Mouse (Mus musculus) kidney, adult 9 months (tissue): ENCODE data around the gene Ppp2r5e.
"Not testable (repeated sequence)": the region's sequence is repeated elsewhere in the genome, so short reads cannot be mapped to it uniquely, and the experiment has no call there.

Source experiments
- DNase-seq: peaks from one replicate; pipeline ENCODE4 v3.0.0; 2022

Ppp2r5e gene

GRCm38 (mm10) chr12:75482781-75483180 lies 113.3 kb downstream of the Ppp2r5e start:
- DNase-seq = no peak

DNA sequence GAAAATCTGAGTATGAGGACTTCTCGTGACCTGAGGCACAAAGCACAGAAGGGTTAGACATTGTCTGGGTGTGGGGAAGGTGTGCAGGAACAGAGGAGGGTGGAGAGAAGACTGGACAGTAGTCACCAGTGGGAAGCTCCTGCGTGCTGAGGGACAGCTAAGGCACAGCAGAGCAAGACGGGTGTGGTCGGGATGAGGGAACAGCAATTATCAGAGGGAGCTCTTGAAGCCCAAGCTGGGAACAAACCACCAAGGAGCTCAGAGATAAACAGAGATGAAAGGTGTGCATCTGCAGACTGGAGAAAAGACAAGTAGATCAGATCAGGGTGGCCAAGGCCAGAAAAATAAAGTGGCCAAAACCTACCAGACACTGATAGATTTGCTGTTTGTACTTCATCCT lies 114.0 kb downstream of the Ppp2r5e start:
- DNase-seq = no peak

GRCm38 (mm10) chr12:75480031-75480430 lies 116.0 kb downstream of the Ppp2r5e start:
- DNase-seq = peak; percentile 89

GRCm38 (mm10) chr12:75479375-75479898 lies 116.6 kb downstream of the Ppp2r5e start:
- DNase-seq = no peak

DNA sequence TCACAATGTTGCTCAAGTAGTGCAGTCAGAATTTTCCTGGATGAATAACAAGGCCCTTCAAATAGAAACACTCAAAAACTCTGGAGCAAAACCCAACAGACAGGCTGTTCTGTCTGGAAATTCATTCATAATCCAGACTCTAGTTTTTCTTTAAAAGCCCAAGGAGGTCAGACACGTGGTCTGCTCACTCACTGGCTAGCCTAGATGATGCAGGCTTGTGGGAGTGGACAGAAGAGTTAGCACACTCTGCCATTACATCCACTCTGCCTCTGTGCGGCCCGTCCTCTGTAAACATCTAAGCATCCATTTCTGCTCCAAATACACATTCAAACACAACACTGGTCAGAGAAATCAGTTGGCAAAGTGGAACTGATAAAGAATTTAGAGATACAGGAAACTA lies 117.4 kb downstream of the Ppp2r5e start:
- DNase-seq = no peak

GRCm38 (mm10) chr12:75478117-75478516 lies 117.9 kb downstream of the Ppp2r5e start:
- no peak for DNase-seq

DNA sequence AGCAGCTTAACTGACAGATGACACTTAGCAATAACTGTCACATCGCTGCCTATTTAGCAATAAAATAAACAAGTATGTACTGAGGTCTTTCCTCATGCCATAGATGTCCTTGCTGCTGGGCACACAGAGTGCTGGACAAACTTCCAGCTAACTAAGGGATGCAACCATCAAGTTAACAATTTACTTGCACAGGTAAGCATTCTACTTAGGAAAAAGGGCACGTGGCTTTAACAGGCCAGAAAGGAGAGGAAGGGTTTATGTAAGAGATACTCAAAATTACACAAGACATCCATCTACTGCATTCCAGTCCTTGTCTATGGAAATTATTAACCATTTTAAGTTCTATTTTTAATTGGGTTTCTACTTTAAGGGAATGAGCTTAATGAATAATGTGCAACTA lies 123.0 kb downstream of the Ppp2r5e start:
- DNase-seq = peak; percentile 94

DNA sequence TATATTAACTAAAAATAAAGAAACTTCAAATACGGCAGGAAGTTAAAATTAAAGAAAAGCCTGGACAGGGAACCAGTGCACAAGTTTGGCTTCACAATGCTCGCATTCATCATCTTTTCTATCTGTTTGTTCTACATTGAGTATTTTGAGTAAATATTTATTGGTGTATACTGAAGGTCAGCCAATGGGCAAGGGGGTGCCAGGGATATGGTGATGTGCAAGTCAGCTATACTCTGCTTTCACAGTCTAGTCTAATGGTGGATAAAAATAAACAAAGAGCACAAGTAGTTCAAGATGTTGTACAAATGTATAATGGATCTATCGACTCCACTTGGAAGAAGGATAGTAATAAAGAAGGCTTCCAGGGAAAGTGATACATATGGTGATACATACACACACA lies 123.9 kb downstream of the Ppp2r5e start:
- no peak for DNase-seq

DNA sequence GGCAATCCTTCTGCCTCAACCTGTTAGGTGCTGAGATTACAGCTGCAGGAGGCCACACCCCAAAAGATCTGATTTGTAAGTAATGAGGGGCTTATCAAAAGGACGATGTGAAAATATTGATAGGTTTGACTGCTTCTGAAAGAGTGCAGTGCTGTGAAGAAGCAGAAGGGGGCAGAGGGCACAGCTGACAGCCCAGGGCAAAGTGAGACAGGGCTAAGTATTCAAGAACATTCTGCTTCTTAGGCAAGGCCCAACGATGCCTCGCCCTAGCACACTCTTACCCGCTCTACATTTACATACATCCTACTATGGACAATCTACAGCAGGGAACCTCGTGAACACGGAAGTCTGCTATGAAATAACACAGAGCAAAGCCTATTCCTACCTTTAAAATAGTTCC lies 128.2 kb downstream of the Ppp2r5e start:
- DNase-seq = peak; percentile 58

GRCm38 (mm10) chr12:75467127-75467526 lies 128.9 kb downstream of the Ppp2r5e start:
- DNase-seq = no peak

DNA sequence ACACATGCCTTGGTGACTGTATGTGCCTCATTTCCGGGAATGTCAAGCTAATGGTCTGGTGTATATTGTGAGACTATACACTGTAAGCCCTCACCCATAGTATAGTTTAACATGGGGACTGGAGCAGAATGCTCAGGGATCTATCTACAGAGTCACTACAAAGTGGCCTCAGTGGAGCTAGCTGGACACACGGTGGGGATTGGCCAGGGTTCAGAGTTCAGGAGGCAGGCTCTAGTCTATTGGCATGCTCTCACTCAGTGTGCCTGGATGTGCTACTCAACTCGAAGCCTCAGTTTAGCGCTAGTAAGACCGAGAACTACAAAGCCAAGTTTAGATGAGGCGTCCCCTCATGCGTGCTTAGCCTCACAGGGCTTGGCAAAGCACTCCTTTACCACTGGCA lies 129.8 kb downstream of the Ppp2r5e start:
- DNase-seq = no peak

DNA sequence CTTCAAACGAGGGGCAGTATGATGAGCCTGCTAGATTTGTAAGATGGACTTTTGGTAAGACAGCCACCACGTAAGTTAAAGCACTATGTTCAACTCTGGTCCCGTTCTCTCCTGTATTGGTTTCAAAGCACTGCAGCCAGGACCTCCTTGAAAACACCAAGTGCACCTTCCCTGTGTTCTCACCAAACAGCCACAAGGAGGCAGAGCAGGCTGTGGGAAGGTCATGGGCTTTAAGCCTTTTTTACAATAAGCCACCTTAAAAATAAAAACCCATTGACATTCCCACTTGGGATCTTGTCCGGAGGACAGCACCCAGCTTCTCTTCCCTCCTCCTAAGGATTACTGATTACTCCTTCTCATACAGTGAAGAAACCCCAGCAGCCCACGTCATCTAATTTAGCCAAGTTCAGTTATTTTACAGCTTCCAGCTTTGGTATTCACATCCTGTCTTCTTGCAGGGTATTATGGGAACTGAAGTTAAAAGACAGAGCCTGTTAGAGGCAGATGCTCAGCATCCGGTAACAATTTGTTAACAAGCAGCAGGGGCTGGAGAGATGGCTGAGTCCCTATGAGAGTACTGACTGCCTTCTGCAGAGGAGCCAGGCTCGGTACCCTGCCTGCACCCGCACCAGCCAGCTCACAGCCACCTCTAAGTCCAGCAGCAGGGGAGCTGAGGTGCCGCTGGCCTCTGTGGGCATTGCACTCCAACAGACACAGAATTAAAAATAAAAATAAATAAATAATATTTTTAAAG lies 131.9 kb downstream of the Ppp2r5e start:
- peak; percentile 70 for DNase-seq

- no peak for DNase-seq
Measured at GRCm38 (mm10) chr12:75460561-75460960, 135.5 kb downstream of the Ppp2r5e start.

- no peak for DNase-seq
Measured at GRCm38 (mm10) chr12:75459656-75460055, 136.4 kb downstream of the Ppp2r5e start.

DNA sequence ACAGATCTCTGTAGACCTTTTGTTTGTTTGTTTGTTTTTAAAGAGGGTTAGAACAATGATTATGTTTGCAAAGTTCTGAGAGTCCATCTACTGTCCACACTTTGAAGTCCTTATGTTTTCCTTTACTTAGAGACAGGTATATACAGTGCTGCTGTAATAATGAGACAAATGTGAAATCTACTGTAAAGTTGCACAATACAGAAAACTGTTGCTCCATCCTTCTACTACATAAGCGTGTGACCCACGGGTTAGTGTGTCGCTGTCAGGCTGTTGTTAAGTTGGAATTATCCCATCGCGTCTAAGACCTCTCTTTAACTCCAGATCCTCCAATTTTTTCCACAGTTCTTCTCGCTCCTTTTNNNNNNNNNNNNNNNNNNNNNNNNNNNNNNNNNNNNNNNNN lies 142.6 kb downstream of the Ppp2r5e start:
- no peak for DNase-seq

GRCm38 (mm10) chr12:75453027-75453426 lies 143.0 kb downstream of the Ppp2r5e start:
- no peak for DNase-seq

DNA sequence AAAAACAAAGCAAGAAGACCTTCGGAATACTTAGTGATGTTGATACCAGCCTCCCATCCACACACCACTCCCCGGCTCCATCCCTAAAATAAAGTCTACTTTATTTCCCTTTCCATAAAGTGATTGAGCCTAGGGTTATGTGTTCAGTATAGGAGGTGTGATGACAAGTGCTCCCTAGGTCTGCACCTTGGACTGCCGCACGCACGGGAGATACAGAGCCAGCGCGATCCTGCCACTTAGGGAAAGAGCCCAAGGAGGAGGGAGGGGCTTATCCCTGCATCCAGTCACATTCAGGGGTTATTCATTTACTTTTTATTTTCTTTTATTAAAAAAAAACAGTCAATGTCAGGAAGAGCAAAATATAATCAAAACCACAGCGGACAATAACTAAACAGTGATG lies 145.5 kb downstream of the Ppp2r5e start:
- DNase-seq = no peak

GRCm38 (mm10) chr12:75450011-75450410 lies 146.0 kb downstream of the Ppp2r5e start:
- no peak for DNase-seq

- DNase-seq = no peak
Measured at GRCm38 (mm10) chr12:75449475-75449966, 146.5 kb downstream of the Ppp2r5e start.

DNA sequence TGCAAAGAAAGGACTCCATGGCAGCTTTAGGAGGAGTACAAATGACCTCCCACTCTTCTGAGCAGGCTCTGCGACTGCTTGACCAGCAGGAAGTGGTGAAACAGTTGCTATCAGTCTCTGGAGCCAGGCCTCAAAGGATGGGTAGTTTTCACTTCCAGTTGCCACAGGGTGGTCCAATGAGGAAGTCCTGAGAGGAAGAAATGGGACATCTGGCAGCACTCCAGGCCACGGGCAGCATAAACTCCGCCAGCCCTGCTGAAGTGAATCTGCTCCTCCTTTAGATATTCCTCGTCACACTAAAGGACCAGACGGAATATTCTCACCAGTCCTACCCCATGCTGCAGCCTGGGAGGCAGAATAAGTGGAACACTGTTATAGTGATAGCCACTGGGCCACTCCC lies 147.1 kb downstream of the Ppp2r5e start:
- DNase-seq = peak; percentile 40

DNA sequence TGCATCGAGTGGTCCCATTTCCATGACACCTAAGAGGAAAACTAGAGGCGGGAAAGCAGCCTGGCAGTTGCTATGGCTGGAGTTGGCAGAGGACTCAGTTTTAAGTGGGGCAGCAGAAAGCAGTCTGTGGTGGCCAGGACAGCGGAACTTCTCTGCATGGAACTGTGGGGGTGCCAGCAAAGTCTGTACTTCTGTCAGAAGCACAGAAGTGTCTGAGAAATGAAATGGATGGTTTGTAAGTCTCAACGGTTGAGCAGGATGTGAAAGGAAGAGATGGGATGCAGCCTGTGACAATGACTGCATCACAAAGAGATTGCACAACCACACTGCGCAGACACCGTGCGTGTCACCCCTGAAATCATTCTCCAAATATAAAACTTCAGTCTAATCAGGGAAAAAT lies 149.8 kb downstream of the Ppp2r5e start:
- DNase-seq = no peak

DNA sequence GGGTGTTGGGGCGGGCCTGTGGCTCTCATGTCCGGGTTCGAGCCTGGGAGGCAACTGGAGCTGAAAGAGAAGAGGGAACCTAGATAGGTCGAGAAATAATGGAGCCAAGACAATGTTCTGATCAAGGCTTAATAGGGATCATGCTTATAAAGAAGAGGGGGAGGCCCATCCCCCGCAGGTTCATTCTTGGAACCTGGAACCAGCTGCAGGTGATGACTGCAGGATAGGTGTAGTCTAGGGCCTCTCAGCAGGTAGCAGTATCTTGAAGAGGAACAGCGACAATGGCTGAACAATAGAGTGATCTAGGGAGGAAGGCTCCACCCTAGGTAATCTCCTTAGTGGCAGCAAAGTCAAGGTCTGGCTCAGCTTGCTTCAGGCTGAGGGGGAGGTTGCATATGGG lies 163.6 kb downstream of the Ppp2r5e start:
- not testable (repeated sequence) for DNase-seq

- no peak for DNase-seq
Measured at GRCm38 (mm10) chr12:75429685-75430396, 166.2 kb downstream of the Ppp2r5e start.

GRCm38 (mm10) chr12:75428719-75429118 lies 167.3 kb downstream of the Ppp2r5e start:
- DNase-seq = no peak
